ENCODE assay signal across 20 mouse cellular contexts in the genomic region with DNA sequence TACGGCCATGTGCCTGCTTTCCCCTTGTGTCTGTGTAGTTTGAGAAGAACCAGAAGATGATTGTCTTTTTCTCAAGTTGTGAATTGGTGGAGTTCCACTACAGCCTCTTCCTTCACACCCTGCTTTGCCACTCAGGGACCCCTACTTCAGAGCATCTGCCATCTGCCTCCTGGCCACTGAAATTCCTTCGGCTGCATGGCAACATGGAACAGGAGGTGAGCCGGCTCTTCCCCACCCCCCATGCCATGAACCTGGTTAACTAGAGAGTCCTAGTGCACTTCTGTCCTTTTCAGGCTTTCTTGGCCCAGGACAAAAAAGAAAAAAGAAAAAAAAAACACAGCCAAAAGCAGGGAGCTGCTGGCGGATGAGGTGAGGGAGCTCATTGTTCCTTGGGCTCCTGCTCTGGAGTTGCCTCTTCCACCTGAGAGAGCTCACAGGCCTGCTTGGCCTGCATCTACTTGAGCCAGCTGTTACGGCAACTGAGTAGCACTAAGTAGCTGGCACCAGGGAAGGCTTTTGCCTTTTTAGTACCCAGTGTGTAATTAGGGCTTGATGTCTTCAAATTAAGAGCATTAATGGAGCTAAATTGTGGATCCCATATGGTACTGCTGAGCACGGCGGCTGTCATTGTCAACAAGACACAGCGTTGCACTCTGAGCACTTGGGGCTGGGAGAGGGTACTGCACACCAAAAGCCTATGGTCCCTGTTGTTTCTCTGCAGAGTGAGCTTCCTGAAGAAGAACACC. TPM values are rescaled to one million over a fixed set of nuclear protein-coding genes. Genes with fewer than 3 reads are reported as not detected.
A peak's percentile ranks its signal among the peaks of the same experiment; 100 is the strongest.
DNase-seq lines count a peak whose midpoint lies in the region; ATAC-seq lines count a peak whose summit lies in the region.
"Had no signal": no experiment of that assay in that cellular context is flagged by ENCODE, and none has a peak within 500 bp of the region (broad histone marks: within the 10 kb centered on the region; RNA-seq: fewer than 3 reads in every experiment).

No protein-coding gene starts in this region.

- H3K4me2 ChIP-seq in forebrain, embryonic 14.5 days (ENCODE audit: low read length) = no peak overlapping the region
- no peak overlapping the region for H3K4me2 ChIP-seq in forebrain, embryonic 11.5 days (ENCODE audit: low read depth, low read length, severe bottlenecking)
- H3K4me2 ChIP-seq in hindbrain, embryonic 16.5 days (ENCODE audit: low read length) = no peak overlapping the region
- H3K4me2 ChIP-seq in hindbrain, embryonic 13.5 days = no peak overlapping the region
- H3K4me2 ChIP-seq: heart, embryonic 11.5 days; heart, embryonic 15.5 days had no signal

- H3K9ac ChIP-seq in forebrain, embryonic 14.5 days (ENCODE audit: low read length) = no peak overlapping the region
- H3K9ac ChIP-seq in forebrain, embryonic 11.5 days (ENCODE audit: low read length) = no peak overlapping the region
- no peak overlapping the region for H3K9ac ChIP-seq in hindbrain, embryonic 16.5 days (ENCODE audit: low read depth, low read length)
- no peak overlapping the region for H3K9ac ChIP-seq in hindbrain, embryonic 13.5 days
- H3K9ac ChIP-seq: heart, embryonic 15.5 days had no signal

- no peaks in the 10 kb centered on the region for H3K9me3 ChIP-seq in forebrain, embryonic 14.5 days (replicated peaks; ENCODE audit: control insufficient read depth, low read length)
- no peaks in the 10 kb centered on the region for H3K9me3 ChIP-seq in forebrain, embryonic 11.5 days (ENCODE audit: control insufficient read depth, low read length)
- no peaks in the 10 kb centered on the region for H3K9me3 ChIP-seq in hindbrain, embryonic 16.5 days (ENCODE audit: control insufficient read depth, low read length)
- H3K9me3 ChIP-seq in hindbrain, embryonic 13.5 days = no peaks in the 10 kb centered on the region
- H3K9me3 ChIP-seq: embryonic facial prominence, embryonic 10.5 days; heart, embryonic 15.5 days had no signal

- no peaks in the 10 kb centered on the region for H3K27me3 ChIP-seq in forebrain, embryonic 14.5 days (replicated peaks; ENCODE audit: control insufficient read depth, insufficient read depth, low read length)
- H3K27me3 ChIP-seq in forebrain, embryonic 11.5 days (ENCODE audit: control insufficient read depth, insufficient read depth, low read length) = no peaks in the 10 kb centered on the region
- no peaks in the 10 kb centered on the region for H3K27me3 ChIP-seq in hindbrain, embryonic 16.5 days (replicated peaks; ENCODE audit: control insufficient read depth, insufficient read depth, low read length)
- no peaks in the 10 kb centered on the region for H3K27me3 ChIP-seq in hindbrain, embryonic 13.5 days
- H3K27me3 ChIP-seq: heart, embryonic 15.5 days had no signal

- H3K27ac ChIP-seq in forebrain, embryonic 14.5 days (ENCODE audit: low read depth, low read length) = no peak overlapping the region
- H3K27ac ChIP-seq in forebrain, embryonic 11.5 days (ENCODE audit: low read depth, low read length) = no peak overlapping the region
- peak overlapping the region; percentile 12; the same call in 1 of the 2 replicates for H3K27ac ChIP-seq in hindbrain, embryonic 16.5 days (ENCODE audit: low read depth, low read length)
- no peak overlapping the region for H3K27ac ChIP-seq in hindbrain, embryonic 13.5 days
- H3K27ac ChIP-seq: embryonic facial prominence, embryonic 10.5 days; heart, adult 2 months; heart, embryonic 15.5 days had no signal

- peaks cover 79% of the 10 kb centered on the region for H3K36me3 ChIP-seq in forebrain, embryonic 14.5 days (ENCODE audit: control insufficient read depth, insufficient read depth, low read length)
- no peaks in the 10 kb centered on the region; the same call in 1 of the 2 replicates for H3K36me3 ChIP-seq in forebrain, embryonic 11.5 days (ENCODE audit: control insufficient read depth, insufficient read depth, low read length)
- H3K36me3 ChIP-seq in hindbrain, embryonic 16.5 days (ENCODE audit: control insufficient read depth, insufficient read depth, low read length) = peaks cover 23% of the 10 kb centered on the region
- H3K36me3 ChIP-seq in hindbrain, embryonic 13.5 days = peaks cover 91% of the 10 kb centered on the region

- no peaks in the 10 kb centered on the region for H3K4me1 ChIP-seq in forebrain, embryonic 14.5 days (ENCODE audit: control insufficient read depth, insufficient read depth, low read length)
- H3K4me1 ChIP-seq in forebrain, embryonic 11.5 days (replicated peaks; ENCODE audit: control insufficient read depth, insufficient read depth, low read length) = no peaks in the 10 kb centered on the region
- no peaks in the 10 kb centered on the region for H3K4me1 ChIP-seq in hindbrain, embryonic 16.5 days (ENCODE audit: control insufficient read depth, insufficient read depth, low read depth, low read length)
- no peaks in the 10 kb centered on the region for H3K4me1 ChIP-seq in hindbrain, embryonic 13.5 days (replicated peaks)
- H3K4me1 ChIP-seq: embryonic facial prominence, embryonic 10.5 days; heart, embryonic 15.5 days had no signal

- peak; percentile 72 for DNase-seq in forebrain, embryonic 14.5 days (ENCODE audit: low spot score)
- DNase-seq in forebrain, embryonic 11.5 days (ENCODE audit: low spot score) = no peak
- DNase-seq in retina, postnatal 1 day = peak; percentile 60
- no peak for DNase-seq in retina, embryonic 14.5 days (ENCODE audit: low spot score)
- DNase-seq in testis, postnatal 14 days (ENCODE audit: low spot score) = no peak
- DNase-seq: adrenal gland, adult 2 months; adrenal gland, postnatal 25 days; cerebellum, adult 11-12 months; cerebellum, adult 9-10 months; gastrocnemius, postnatal 14 days; heart, adult 2 months; heart, postnatal 14 days; kidney, adult 11 months; kidney, adult 9 months had no signal

- no peak overlapping the region for H3K4me3 ChIP-seq in forebrain, embryonic 14.5 days (ENCODE audit: low read depth, low read length)
- H3K4me3 ChIP-seq in forebrain, embryonic 11.5 days (ENCODE audit: low read depth, low read length) = no peak overlapping the region
- no peak overlapping the region for H3K4me3 ChIP-seq in hindbrain, embryonic 16.5 days (ENCODE audit: low read length)
- no peak overlapping the region for H3K4me3 ChIP-seq in hindbrain, embryonic 13.5 days
- H3K4me3 ChIP-seq: embryonic facial prominence, embryonic 10.5 days; heart, adult 2 months; heart, embryonic 15.5 days had no signal

- 62% methylated on average over 8 of the region's 8 CpGs for WGBS in forebrain, embryonic 14.5 days
- 87% methylated on average over 8 of the region's 8 CpGs for WGBS in forebrain, embryonic 11.5 days
- 79% methylated on average over 8 of the region's 8 CpGs for WGBS in hindbrain, embryonic 16.5 days
- 86% methylated on average over 8 of the region's 8 CpGs for WGBS in hindbrain, embryonic 13.5 days

- peak; percentile 68 for ATAC-seq in forebrain, embryonic 14.5 days
- no peak for ATAC-seq in forebrain, embryonic 11.5 days (replicated peaks; ENCODE audit: low FRiP score)
- ATAC-seq in hindbrain, embryonic 16.5 days = peak; percentile 84
- no peak for ATAC-seq in hindbrain, embryonic 13.5 days (ENCODE audit: low FRiP score)

RNA-seq across cellular contexts. Expression of a gene that starts 20.6 kb away (rescaled TPM):
- polyA plus RNA-seq in forebrain, embryonic 14.5 days (2014; fragmentation: Nextera tagmentation; extraction: Ambion mirVana) = 13.5 and 15.7 TPM in 2 replicates
- 19.7 and 21.6 TPM in 2 replicates for polyA plus RNA-seq in forebrain, embryonic 11.5 days (2014; fragmentation: Nextera tagmentation; extraction: Ambion mirVana)
- polyA plus RNA-seq in hindbrain, embryonic 16.5 days (2015; fragmentation: Nextera tagmentation; extraction: Ambion mirVana) = 13.2 and 17.1 TPM in 2 replicates
- polyA plus RNA-seq in hindbrain, embryonic 13.5 days (2015; fragmentation: Nextera tagmentation; extraction: Ambion mirVana) = 14.1 and 15.9 TPM in 2 replicates

RNA-seq across cellular contexts. Expression of a gene that starts 20.7 kb away (rescaled TPM):
- 20.2 and 24.9 TPM in 2 replicates for polyA plus RNA-seq in forebrain, embryonic 14.5 days (2014; fragmentation: Nextera tagmentation; extraction: Ambion mirVana)
- polyA plus RNA-seq in forebrain, embryonic 11.5 days (2014; fragmentation: Nextera tagmentation; extraction: Ambion mirVana) = 36.3 and 36.6 TPM in 2 replicates
- 14.4 and 19.4 TPM in 2 replicates for polyA plus RNA-seq in hindbrain, embryonic 16.5 days (2015; fragmentation: Nextera tagmentation; extraction: Ambion mirVana)
- polyA plus RNA-seq in hindbrain, embryonic 13.5 days (2015; fragmentation: Nextera tagmentation; extraction: Ambion mirVana) = 18.2 and 18.6 TPM in 2 replicates

RNA-seq across cellular contexts. Expression of a gene that starts 55.6 kb away (rescaled TPM):
- polyA plus RNA-seq in forebrain, embryonic 14.5 days (2014; fragmentation: Nextera tagmentation; extraction: Ambion mirVana) = 1.4 and 1.5 TPM in 2 replicates
- polyA plus RNA-seq in forebrain, embryonic 11.5 days (2014; fragmentation: Nextera tagmentation; extraction: Ambion mirVana) = 2.2 and 3.5 TPM in 2 replicates
- polyA plus RNA-seq in hindbrain, embryonic 16.5 days (2015; fragmentation: Nextera tagmentation; extraction: Ambion mirVana) = 27.3 and 29.3 TPM in 2 replicates
- polyA plus RNA-seq in hindbrain, embryonic 13.5 days (2015; fragmentation: Nextera tagmentation; extraction: Ambion mirVana) = 11.4 and 17.1 TPM in 2 replicates
- polyA plus RNA-seq: heart, adult 2 months; heart, embryonic 11.5 days; heart, embryonic 15.5 days; intestine, embryonic 14.5 days had no signal

Comparison
In these comparisons a context has a peak if more than half of its experiments do, and no peak if none do; other contexts are left out.
1. ATAC-seq: peak in forebrain, embryonic 14.5 days (single experiment) and hindbrain, embryonic 16.5 days (single experiment); none in forebrain, embryonic 11.5 days (single experiment) and hindbrain, embryonic 13.5 days (single experiment).
2. DNase-seq: peak in forebrain, embryonic 14.5 days (single experiment) and retina, postnatal 1 day (single experiment); none in forebrain, embryonic 11.5 days (single experiment), retina, embryonic 14.5 days (single experiment) and testis, postnatal 14 days (single experiment).